Mouse (Mus musculus): ENCODE measurements at regions not wholly inside any gene's neighbourhood (a gene's known extent, or its start where the extent isn't known, plus 50 kb on each side); places are given as distances from the start of the nearest gene placed in this dataset.

- DNase-seq (ENCODE audit: low read depth in 3 of 3, low spot score in 3 of 3) (no peak), ATAC-seq (ENCODE audit: insufficient read depth) (no peak)
- no peak overlapping the region for H3K4me2 ChIP-seq (ENCODE audit: low read depth)
- TF ChIP-seq EP300 (IDR thresholded peaks at IDR 0.05; ENCODE audit: low read depth): no peak
- no peak for TF ChIP-seq CTCF (IDR thresholded peaks at IDR 0.05; ENCODE audit: low read depth)
- H3K9me3 ChIP-seq (ENCODE audit: control insufficient read depth, low read length): no peaks in the 10 kb centered on the region
- H3K9ac ChIP-seq (replicated peaks): no peak overlapping the region
- WGBS (ENCODE audit: insufficient replicate concordance): 65% methylated on average over 4 of the region's 4 CpGs
- no peak overlapping the region for H3K27ac ChIP-seq
- no peak overlapping the region for H3K4me3 ChIP-seq (ENCODE audit: insufficient read depth in 1 of 2, low read depth in 2 of 2, low read length in 2 of 2)
- H3K27me3 ChIP-seq (ENCODE audit: control insufficient read depth, insufficient read depth, low read length): no peaks in the 10 kb centered on the region
- no peaks in the 10 kb centered on the region for H3K36me3 ChIP-seq (replicated peaks; ENCODE audit: control insufficient read depth, insufficient read depth, low read depth)
- H3K4me1 ChIP-seq (replicated peaks; ENCODE audit: control insufficient read depth in 2 of 2, insufficient read depth in 2 of 2, low read length in 1 of 2): no peaks in the 10 kb centered on the region
Observed at GRCm38 (mm10) chr6:78599751-78600150, 131.1 kb upstream of the Reg3g start.

- Histone ChIP-seq H3K36me3 (replicated peaks; ENCODE audit: control insufficient read depth, insufficient read depth, low read depth) (no peaks in the 10 kb centered on the region), H3K4me1 (replicated peaks; ENCODE audit: control insufficient read depth in 2 of 2, insufficient read depth in 2 of 2, low read length in 1 of 2) (no peaks in the 10 kb centered on the region), H3K9me3 (ENCODE audit: control insufficient read depth, low read length) (no peaks in the 10 kb centered on the region), H3K27me3 (ENCODE audit: control insufficient read depth, insufficient read depth, low read length) (no peaks in the 10 kb centered on the region), H3K4me2 (ENCODE audit: low read depth) (no peak overlapping the region), H3K27ac (no peak overlapping the region), H3K9ac (replicated peaks) (no peak overlapping the region), H3K4me3 (ENCODE audit: insufficient read depth in 1 of 2, low read depth in 2 of 2, low read length in 2 of 2) (no peak overlapping the region)
- WGBS (ENCODE audit: insufficient replicate concordance): 67% methylated on average over 4 of the region's 4 CpGs
- no peak for DNase-seq (ENCODE audit: low read depth in 3 of 3, low spot score in 3 of 3)
- TF ChIP-seq EP300 (IDR thresholded peaks at IDR 0.05; ENCODE audit: low read depth) (no peak), CTCF (IDR thresholded peaks at IDR 0.05; ENCODE audit: low read depth) (no peak)
- no peak for ATAC-seq (ENCODE audit: insufficient read depth)
Observed at GRCm38 (mm10) chr6:78570000-78570597, 101.4 kb upstream of the Reg3g start.

GRCm38 (mm10) chr6:78553008-78553698 lies 84.5 kb upstream of the Reg3g start:
- ATAC-seq (ENCODE audit: insufficient read depth) (no peak), DNase-seq (ENCODE audit: low read depth in 3 of 3, low spot score in 3 of 3) (no peak)
- Histone ChIP-seq H3K9me3 (ENCODE audit: control insufficient read depth, low read length) (no peaks in the 10 kb centered on the region), H3K36me3 (replicated peaks; ENCODE audit: control insufficient read depth, insufficient read depth, low read depth) (no peaks in the 10 kb centered on the region), H3K4me2 (ENCODE audit: low read depth) (no peak overlapping the region), H3K4me1 (replicated peaks; ENCODE audit: control insufficient read depth in 2 of 2, insufficient read depth in 2 of 2, low read length in 1 of 2) (no peaks in the 10 kb centered on the region), H3K9ac (replicated peaks) (no peak overlapping the region), H3K27me3 (ENCODE audit: control insufficient read depth, insufficient read depth, low read length) (no peaks in the 10 kb centered on the region), H3K4me3 (ENCODE audit: insufficient read depth in 1 of 2, low read depth in 2 of 2, low read length in 2 of 2) (no peak overlapping the region), H3K27ac (no peak overlapping the region)
- 58% methylated on average over 11 of the region's 11 CpGs for WGBS (ENCODE audit: insufficient replicate concordance)
- TF ChIP-seq EP300 (IDR thresholded peaks at IDR 0.05; ENCODE audit: low read depth): no peak
- no peak for TF ChIP-seq CTCF (IDR thresholded peaks at IDR 0.05; ENCODE audit: low read depth)

GRCm38 (mm10) chr6:78552353-78552698 lies 83.7 kb upstream of the Reg3g start:
- no peak for ATAC-seq (ENCODE audit: insufficient read depth)
- TF ChIP-seq EP300 (IDR thresholded peaks at IDR 0.05; ENCODE audit: low read depth): no peak
- no peak for TF ChIP-seq CTCF (IDR thresholded peaks at IDR 0.05; ENCODE audit: low read depth)

GRCm38 (mm10) chr6:78551666-78552352 lies 83.1 kb upstream of the Reg3g start:
- no peak overlapping the region for H3K4me3 ChIP-seq (ENCODE audit: insufficient read depth in 1 of 2, low read depth in 2 of 2, low read length in 2 of 2)
- no peak for ATAC-seq (ENCODE audit: insufficient read depth)
- H3K27me3 ChIP-seq (ENCODE audit: control insufficient read depth, insufficient read depth, low read length): no peaks in the 10 kb centered on the region
- DNase-seq (ENCODE audit: low read depth in 3 of 3, low spot score in 3 of 3): no peak
- 56% methylated on average over 8 of the region's 8 CpGs for WGBS (ENCODE audit: insufficient replicate concordance)
- H3K4me1 ChIP-seq (replicated peaks; ENCODE audit: control insufficient read depth in 2 of 2, insufficient read depth in 2 of 2, low read length in 1 of 2): no peaks in the 10 kb centered on the region
- H3K27ac ChIP-seq: no peak overlapping the region
- TF ChIP-seq CTCF (IDR thresholded peaks at IDR 0.05; ENCODE audit: low read depth): no peak
- no peak overlapping the region for H3K4me2 ChIP-seq (ENCODE audit: low read depth)
- no peaks in the 10 kb centered on the region for H3K9me3 ChIP-seq (ENCODE audit: control insufficient read depth, low read length)
- H3K9ac ChIP-seq (replicated peaks): no peak overlapping the region
- H3K36me3 ChIP-seq (replicated peaks; ENCODE audit: control insufficient read depth, insufficient read depth, low read depth): no peaks in the 10 kb centered on the region

More at GRCm38 (mm10) chr6:78552353-78552698, 83.7 kb upstream of the Reg3g start:
- no peak overlapping the region for H3K9ac ChIP-seq (replicated peaks)
- H3K36me3 ChIP-seq (replicated peaks; ENCODE audit: control insufficient read depth, insufficient read depth, low read depth): no peaks in the 10 kb centered on the region
- no peak for DNase-seq (ENCODE audit: low read depth in 3 of 3, low spot score in 3 of 3)
- no peaks in the 10 kb centered on the region for H3K27me3 ChIP-seq (ENCODE audit: control insufficient read depth, insufficient read depth, low read length)
- H3K9me3 ChIP-seq (ENCODE audit: control insufficient read depth, low read length): no peaks in the 10 kb centered on the region
- no peak overlapping the region for H3K27ac ChIP-seq
- H3K4me1 ChIP-seq (replicated peaks; ENCODE audit: control insufficient read depth in 2 of 2, insufficient read depth in 2 of 2, low read length in 1 of 2): no peaks in the 10 kb centered on the region
- 43% methylated on average over 5 of the region's 5 CpGs for WGBS (ENCODE audit: insufficient replicate concordance)
- no peak overlapping the region for H3K4me3 ChIP-seq (ENCODE audit: insufficient read depth in 1 of 2, low read depth in 2 of 2, low read length in 2 of 2)
- no peak overlapping the region for H3K4me2 ChIP-seq (ENCODE audit: low read depth)
